In the genomic region with DNA sequence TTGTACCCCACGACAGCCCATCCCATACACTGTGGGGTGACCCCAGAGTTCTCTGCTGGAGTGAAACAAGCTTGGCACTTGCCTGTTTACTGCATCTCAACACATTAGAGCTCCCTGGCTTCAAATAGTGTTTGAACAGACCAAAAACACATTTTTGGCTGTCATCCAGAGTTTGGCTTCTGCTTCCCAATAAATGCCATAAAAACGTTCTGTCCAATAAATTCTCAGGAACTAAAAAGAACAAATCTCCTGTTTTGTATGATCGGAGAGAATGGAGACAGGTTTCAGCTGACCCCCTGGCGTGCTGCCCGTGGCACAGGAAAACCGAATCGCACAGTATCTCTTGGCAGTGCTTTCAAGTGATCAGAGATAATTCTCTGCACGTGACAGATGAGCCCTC, we compare ENCODE assay signal across 10 mouse cellular contexts. TPM values are rescaled to one million over a fixed set of nuclear protein-coding genes. Genes with fewer than 3 reads are reported as not detected.
DNase-seq lines count a peak whose midpoint lies in the region; ATAC-seq and TF ChIP-seq lines count a peak whose summit lies in the region.
"Had no signal": no experiment of that assay in that cellular context is flagged by ENCODE, and none has a peak within 500 bp of the region (broad histone marks: within the 10 kb centered on the region; RNA-seq: fewer than 3 reads in every experiment).

No protein-coding gene starts in this region.

- no peaks in the 10 kb centered on the region for H3K9me3 ChIP-seq in neural tube, embryonic 14.5 days (ENCODE audit: control insufficient read depth, low read length)
- no peaks in the 10 kb centered on the region for H3K9me3 ChIP-seq in neural tube, embryonic 15.5 days (replicated peaks)
- H3K9me3 ChIP-seq: G1E had no signal

- TF ChIP-seq POLR2A in kidney, adult 2 months (IDR thresholded peaks at IDR 0.05; ENCODE audit: low read depth, low read length) = no peak

- TF ChIP-seq CTCF in kidney, adult 2 months (conservative IDR thresholded peaks at IDR 0.05; ENCODE audit: insufficient read depth, insufficient read length, low read depth, low read length) = no peak

- ATAC-seq in neural tube, embryonic 14.5 days (ENCODE audit: low read depth) = peak; percentile 74; the same call in 1 of the 2 replicates
- no peak for ATAC-seq in neural tube, embryonic 15.5 days (ENCODE audit: low FRiP score)

- H3K36me3 ChIP-seq in kidney, adult 2 months (ENCODE audit: control insufficient read depth, insufficient read depth, low read length) = no peaks in the 10 kb centered on the region
- H3K36me3 ChIP-seq in neural tube, embryonic 14.5 days (ENCODE audit: control insufficient read depth, insufficient read depth, low read length) = no peaks in the 10 kb centered on the region
- no peaks in the 10 kb centered on the region for H3K36me3 ChIP-seq in neural tube, embryonic 15.5 days
- H3K36me3 ChIP-seq: G1E had no signal

- no peaks in the 10 kb centered on the region for H3K4me1 ChIP-seq in kidney, adult 2 months (ENCODE audit: control insufficient read depth, insufficient read depth, low read length)
- H3K4me1 ChIP-seq in neural tube, embryonic 14.5 days (ENCODE audit: control insufficient read depth, insufficient read depth, low read length) = no peaks in the 10 kb centered on the region; the same call in 1 of the 2 replicates
- peaks cover 5% of the 10 kb centered on the region; the same call in 1 of the 2 replicates for H3K4me1 ChIP-seq in neural tube, embryonic 15.5 days

- WGBS in kidney, adult 2 months = 59% methylated on average over 8 of the region's 8 CpGs
- WGBS in neural tube, embryonic 14.5 days = 53% methylated on average over 8 of the region's 8 CpGs
- 33% methylated on average over 8 of the region's 8 CpGs for WGBS in neural tube, embryonic 15.5 days

- H3K27ac ChIP-seq in kidney, adult 2 months (ENCODE audit: insufficient read depth, low read depth, low read length) = no peak overlapping the region
- no peak overlapping the region for H3K27ac ChIP-seq in neural tube, embryonic 14.5 days (ENCODE audit: low read depth, low read length)
- no peak overlapping the region for H3K27ac ChIP-seq in neural tube, embryonic 15.5 days (replicated peaks)

- no peaks in the 10 kb centered on the region for H3K27me3 ChIP-seq in kidney, adult 2 months (replicated peaks; ENCODE audit: control insufficient read depth, insufficient read depth, low read length)
- no peaks in the 10 kb centered on the region for H3K27me3 ChIP-seq in neural tube, embryonic 14.5 days (ENCODE audit: control insufficient read depth, insufficient read depth, low read length)
- no peaks in the 10 kb centered on the region for H3K27me3 ChIP-seq in neural tube, embryonic 15.5 days (replicated peaks)

- DNase-seq in kidney, adult 2 months = peak; percentile 27
- no peak for DNase-seq in kidney, adult 11 months
- peak; percentile 93 to 96 for DNase-seq in cerebellum, postnatal 10 days
- DNase-seq in lung, postnatal 25 days (ENCODE audit: low spot score) = peak; percentile 7
- DNase-seq in spleen, postnatal 10 days (ENCODE audit: low spot score in 2 of 2) = no peak
- DNase-seq: thymus, postnatal 25 days had no signal

- no peak overlapping the region for H3K4me2 ChIP-seq in neural tube, embryonic 14.5 days (ENCODE audit: low read depth, low read length)
- H3K4me2 ChIP-seq in neural tube, embryonic 15.5 days = no peak overlapping the region

- no peak overlapping the region for H3K4me3 ChIP-seq in kidney, adult 2 months (ENCODE audit: insufficient read depth, low read depth, low read length)
- H3K4me3 ChIP-seq in neural tube, embryonic 14.5 days (ENCODE audit: low read depth, low read length) = no peak overlapping the region
- no peak overlapping the region for H3K4me3 ChIP-seq in neural tube, embryonic 15.5 days (replicated peaks)
- H3K4me3 ChIP-seq: erythroblast, embryonic 14.5 days had no signal

- no peak overlapping the region for H3K9ac ChIP-seq in neural tube, embryonic 14.5 days (replicated peaks; ENCODE audit: low read depth, low read length)
- H3K9ac ChIP-seq in neural tube, embryonic 15.5 days (replicated peaks) = no peak overlapping the region

RNA-seq across cellular contexts. Expression of a gene that starts 16.2 kb away (rescaled TPM):
- polyA plus RNA-seq in kidney, adult 2 months (2012; rRNA removed) = 114 and 117 TPM in 2 replicates
- polyA plus RNA-seq in neural tube, embryonic 14.5 days (2014; fragmentation: Nextera tagmentation; extraction: Ambion mirVana) = 10.3 and 11.3 TPM in 2 replicates
- polyA plus RNA-seq in neural tube, embryonic 15.5 days (2015; fragmentation: Nextera tagmentation; extraction: Ambion mirVana) = 8.9 and 10.2 TPM in 2 replicates

Comparison
In these comparisons a context has a peak if more than half of its experiments do, and no peak if none do; other contexts are left out.
1. DNase-seq: peak in kidney, adult 2 months (single experiment), cerebellum, postnatal 10 days (2 of 2) and lung, postnatal 25 days (single experiment); none in kidney, adult 11 months (single experiment) and spleen, postnatal 10 days (0 of 2).